Mouse (Mus musculus) kidney, postnatal 25 days (tissue): ENCODE measurements around the gene Gnat1.

Experiments used
- DNase-seq, 2 experiments: peaks; one replicate each; pipeline ENCODE4 v3.0.0; 2021; ENCODE audit warnings: mixed read lengths in 2 of 2

Gene Gnat1

GRCm38 (mm10) chr9:107625351-107626128 lies 54.0 kb downstream of the Gnat1 start:
- no peak for DNase-seq

GRCm38 (mm10) chr9:107624951-107625350 lies 54.6 kb downstream of the Gnat1 start:
- DNase-seq: no peak

DNA sequence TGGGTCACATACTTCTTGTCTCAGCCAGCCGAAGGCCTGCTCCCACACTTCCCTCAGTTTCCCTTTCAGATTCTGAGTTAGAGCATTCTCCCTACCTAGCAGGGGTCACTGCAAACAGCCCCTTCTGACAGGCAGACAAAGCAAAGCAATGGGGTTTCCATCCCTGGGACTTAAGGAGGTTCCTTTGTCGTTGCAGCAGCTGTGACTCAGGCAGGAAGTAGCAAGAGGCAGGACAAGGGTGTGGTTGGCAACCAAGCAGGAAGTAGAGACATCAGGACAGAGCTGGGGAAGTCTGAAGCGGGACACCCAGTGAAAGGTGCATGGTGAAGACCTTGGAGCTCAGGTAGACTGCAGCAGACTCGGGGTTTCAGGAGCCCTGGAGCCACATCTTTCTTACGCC lies 55.0 kb downstream of the Gnat1 start:
- DNase-seq: peak; percentile 47 to 78
